Mouse (Mus musculus): ENCODE results near the gene Vps13d.
"Not testable (repeated sequence)": the region's sequence is repeated elsewhere in the genome, so short reads cannot be mapped to it uniquely, and the experiment has no call there.

The Vps13d gene

GRCm38 (mm10) chr4:145210564-145210963 lies 15.8 kb upstream of the Vps13d start:
- DNase-seq, result no peak

- no peak for DNase-seq
These were observed 14.9 kb upstream of the Vps13d start for GRCm38 (mm10) chr4:145209690-145210088.

GRCm38 (mm10) chr4:145209076-145209689 lies 14.4 kb upstream of the Vps13d start:
- DNase-seq, result no peak

DNA sequence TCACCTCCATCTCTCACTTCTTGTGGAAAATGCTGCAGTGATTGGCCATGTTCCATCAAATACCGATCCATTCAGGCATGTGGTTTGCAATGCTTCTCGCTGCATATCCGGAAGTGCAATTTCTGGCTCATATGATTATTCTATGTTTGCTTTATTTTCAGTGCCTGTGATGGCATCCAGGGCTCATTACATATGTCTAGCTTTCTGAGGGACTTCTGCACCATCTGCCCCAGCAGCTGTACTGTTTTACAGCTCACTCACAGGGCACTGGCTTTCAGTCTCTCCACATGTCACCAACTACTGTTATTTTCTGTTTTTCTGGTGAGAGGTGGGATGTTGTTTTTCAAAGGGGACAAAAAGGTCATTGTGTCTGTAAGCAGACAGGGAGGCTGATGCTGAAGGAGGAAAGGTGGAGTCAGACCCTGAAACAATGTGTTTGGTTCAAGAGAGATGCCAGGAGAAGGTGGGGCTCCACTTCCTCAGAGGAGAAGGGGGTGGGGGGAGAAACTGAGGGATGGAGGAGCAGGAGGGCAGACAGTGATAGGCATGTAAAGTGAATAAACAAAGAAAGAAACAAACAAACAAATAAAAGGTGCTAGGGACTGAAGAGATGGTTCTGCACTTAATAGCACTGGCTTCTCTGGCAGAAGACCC lies 13.0 kb upstream of the Vps13d start:
- DNase-seq, result no peak

DNA sequence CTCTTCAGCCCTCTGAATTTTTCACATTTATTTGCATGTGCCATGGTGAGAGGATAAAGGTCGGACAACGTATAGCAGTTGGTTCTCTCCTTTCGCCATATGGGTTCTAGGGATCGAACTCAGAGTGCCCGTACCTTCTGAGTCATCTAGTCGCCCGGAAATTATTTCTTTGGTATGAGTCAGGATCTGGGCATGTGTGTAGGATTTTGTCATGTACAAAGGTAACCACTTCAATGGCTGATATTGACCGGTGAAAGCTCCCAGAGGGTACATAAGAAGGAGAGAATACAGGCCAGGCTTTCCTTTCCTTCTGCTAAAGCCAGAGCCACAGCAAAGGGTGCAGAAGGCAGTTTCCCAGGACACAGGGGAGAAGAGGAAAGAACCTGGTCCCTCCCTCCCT lies 10.0 kb upstream of the Vps13d start:
- no peak for DNase-seq

- no peak for DNase-seq
These were observed 8.5 kb upstream of the Vps13d start for GRCm38 (mm10) chr4:145203305-145203704.

DNA sequence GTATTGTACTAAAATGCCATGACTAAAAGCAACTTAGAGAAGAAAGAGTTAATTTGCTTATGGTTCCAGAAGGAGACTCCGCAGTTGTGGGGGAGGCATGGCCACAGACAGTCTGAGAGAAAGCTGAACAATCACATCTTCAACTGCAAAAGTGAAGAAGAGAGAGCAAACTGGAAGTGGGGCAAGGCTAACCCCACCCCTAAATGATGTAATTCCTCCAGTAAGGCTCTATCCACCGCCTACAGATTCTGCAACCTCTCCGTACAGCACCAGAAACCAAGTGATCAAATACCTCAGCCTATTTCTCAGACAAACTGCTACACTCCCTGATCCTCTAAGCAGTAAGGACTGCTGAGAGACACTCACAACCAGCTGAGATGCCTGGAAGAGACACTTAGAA lies 6.6 kb upstream of the Vps13d start:
- DNase-seq, result no peak

- no peak for DNase-seq
These were observed 5.3 kb upstream of the Vps13d start for GRCm38 (mm10) chr4:145199982-145200699.

GRCm38 (mm10) chr4:145196586-145196985 lies 1.8 kb upstream of the Vps13d start:
- DNase-seq, result no peak

DNA sequence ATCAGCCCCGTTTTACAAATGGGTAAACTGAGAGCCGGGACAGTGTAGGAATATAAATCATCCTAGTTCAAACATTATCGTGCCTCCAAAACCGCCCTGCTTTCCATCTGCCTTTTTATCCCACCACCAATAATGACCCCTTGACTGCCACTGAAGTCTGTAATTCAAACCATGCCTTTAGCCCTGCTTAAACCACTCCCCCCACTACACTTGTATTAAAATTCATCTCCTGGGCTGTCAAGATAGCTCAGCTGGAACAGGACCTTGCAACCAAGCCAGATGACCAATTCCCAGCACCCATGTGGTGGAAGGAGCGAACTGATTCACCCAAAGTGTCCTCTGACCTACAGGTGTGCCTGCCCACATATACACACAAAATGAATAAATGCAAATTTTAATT lies 367 bp upstream of the Vps13d start:
- DNase-seq, result no peak

DNA sequence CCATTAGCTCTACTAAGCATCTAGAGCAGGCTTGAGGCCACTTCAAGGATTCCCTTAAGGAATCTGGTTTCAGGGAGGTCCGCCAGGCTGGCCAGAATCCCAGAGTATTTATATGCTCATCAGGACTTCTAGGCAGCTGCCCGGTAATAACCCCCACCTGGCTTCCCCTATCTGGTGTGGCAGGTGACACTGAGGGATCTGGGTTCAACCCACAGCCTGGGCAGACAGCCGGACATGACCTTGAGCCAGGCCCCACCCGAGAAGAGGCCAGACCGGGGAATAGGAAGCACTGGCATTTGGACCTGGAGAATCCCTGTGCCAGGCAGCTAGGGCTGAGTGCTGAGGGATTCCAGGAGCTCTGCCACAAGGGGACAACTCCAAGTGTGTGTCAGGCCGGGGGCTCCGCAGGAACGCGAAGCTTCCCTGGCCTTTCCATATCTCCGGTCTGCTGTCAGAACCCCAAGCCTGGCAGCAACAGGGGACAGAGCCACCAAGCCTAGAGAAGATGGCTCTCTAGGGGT lies 754 bp downstream of the Vps13d start:
- peak; percentile 59 to 66 for DNase-seq

DNA sequence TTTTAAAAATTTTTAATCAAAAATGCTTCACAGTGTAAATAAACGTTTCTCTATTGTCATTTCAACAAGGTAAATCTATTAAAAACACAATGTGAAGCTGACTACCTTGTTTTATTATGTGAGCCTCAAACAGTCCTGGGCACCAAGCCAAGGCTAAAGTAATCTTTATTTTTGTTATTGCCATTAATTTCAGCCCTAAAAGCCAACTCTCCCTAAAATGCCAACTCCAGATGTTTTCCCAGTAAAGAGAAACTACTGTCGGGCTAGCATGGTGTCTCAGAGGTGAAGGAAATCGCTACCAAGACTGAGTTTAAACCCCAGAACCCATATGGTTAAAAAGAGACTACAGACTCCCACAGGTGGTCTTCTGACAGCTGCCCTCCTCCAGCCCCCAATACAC lies 1.4 kb downstream of the Vps13d start:
- DNase-seq, result no peak

DNA sequence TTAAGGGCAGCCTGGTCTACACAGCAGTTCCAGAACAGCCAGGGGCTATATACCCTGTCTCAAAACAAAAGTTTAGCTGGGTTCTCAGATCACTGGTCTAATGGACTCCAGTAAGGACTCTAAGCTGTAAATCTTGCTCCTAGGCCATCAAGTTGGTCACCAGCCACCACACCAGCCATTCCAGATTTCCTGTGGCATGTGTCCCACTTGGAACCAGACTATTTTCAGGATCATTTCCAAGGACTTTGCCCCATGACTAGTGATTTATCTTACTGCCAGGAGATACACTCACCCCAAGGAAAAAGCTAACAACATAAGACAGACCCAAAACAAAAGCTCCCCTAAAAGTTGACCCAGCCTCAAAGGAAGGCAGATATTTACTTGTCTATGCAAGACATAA lies 2.1 kb downstream of the Vps13d start:
- peak; percentile 20 to 35 for DNase-seq

DNA sequence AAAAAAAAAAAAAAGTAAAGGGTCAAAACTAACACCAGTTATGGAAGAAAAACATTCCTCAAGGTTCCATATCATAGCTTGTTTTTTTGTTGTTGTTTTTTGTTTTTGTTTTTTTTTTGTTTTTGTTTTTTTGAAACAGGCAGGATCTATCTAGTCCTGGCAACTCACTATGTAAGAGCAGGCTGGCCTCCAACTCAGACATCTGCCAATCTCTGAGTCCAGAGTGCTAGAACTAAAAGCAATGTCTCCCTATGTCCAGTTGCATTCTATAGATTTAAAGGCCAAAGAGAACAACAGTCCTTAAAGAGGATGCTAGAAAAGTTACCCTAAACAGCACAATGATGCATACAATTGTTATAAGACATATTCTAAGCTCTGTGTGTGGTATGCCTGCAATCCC lies 6.2 kb downstream of the Vps13d start:
- DNase-seq, result no peak

DNA sequence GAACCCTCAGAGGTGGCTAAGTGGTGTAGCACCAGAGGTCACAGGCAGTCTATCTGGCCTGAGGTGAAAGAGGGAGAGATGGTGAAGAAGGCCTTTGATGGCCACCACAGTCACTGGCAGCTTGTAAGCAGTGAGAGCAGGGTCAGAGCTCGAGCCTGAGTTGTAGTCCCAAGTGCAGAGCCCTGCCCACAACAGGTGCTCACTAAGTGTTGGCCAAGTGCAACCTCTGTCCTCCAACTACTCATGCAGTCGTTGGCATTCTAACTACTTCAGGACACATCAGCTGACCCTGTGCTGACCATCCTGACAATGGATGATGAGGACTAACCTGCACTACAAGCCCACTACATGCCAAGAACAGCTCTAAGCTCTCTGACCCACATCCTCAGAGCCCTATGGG lies 7.2 kb downstream of the Vps13d start:
- DNase-seq, result no peak

DNA sequence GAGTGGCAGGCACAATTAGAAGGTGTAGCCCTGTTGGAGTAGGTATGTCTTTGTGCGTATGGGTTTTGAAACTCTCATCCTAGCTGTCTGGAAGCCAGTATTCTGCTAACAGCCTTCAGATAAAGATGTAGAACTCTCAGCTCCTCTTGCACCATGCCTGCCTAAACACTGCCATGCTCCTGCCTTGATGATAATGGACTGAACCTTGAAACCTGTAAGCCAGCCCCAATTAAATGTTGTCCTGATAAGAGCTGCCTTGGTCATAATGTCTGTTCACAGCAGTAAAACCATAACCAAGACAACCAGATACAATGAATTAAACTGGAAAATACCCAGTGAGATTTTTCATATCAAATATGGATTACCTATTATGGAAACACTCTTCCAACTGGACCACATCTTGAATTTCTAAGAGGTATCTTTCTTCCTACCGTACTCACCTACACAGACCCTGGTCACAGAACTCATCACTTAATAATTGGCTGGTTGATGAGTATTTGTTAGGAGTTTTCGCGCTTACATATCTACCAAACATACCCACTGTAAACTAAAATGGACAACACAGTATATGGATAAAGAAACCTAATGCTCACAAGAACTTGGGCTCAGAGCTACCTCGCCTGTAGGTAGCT lies 15.8 kb downstream of the Vps13d start:
- no peak for DNase-seq

GRCm38 (mm10) chr4:145165542-145165941 lies 29.3 kb downstream of the Vps13d start:
- not testable (repeated sequence) for DNase-seq

DNA sequence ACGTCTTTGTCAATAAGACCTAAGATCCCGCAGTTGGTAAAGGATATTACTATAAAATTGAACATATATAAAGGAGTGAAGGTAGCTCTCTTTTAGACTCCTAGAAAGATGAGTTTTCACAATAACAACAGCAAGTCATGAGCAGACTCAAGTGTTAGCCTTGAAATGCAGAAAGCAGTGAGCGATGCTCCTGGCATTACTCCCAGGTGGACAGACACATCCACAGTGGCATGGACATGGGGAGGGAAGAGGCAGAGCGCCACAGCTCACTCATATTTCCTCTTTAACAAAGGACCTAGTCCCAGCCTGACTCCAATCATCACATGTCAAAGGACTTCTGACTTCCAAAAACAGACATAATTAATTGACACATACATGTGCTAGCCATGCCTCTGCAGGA lies 30.7 kb downstream of the Vps13d start:
- DNase-seq, result no peak

- DNase-seq, result no peak
These were observed 33.6 kb downstream of the Vps13d start for GRCm38 (mm10) chr4:145161243-145161642.

- DNase-seq, result peak; percentile 61 to 67
These were observed 38.8 kb downstream of the Vps13d start for GRCm38 (mm10) chr4:145155956-145156355.

DNA sequence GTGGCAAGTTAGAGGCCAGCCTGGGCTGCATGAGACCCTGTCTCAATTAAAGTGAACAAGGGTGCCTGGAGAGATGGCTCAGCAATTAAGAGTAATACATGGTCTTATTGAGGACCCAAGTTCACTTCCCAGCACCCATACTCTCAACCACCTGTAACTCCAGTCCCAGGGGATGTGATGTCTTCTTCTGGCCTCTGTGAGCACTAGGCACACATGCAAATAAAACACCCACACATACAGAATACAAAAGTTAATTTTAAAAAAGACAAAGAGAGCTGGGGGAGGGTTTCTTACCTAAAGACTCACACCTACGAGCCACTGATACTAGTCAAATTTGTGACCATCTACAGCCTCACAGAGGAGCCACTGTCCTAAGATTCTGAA lies 43.7 kb downstream of the Vps13d start:
- DNase-seq, result no peak

DNA sequence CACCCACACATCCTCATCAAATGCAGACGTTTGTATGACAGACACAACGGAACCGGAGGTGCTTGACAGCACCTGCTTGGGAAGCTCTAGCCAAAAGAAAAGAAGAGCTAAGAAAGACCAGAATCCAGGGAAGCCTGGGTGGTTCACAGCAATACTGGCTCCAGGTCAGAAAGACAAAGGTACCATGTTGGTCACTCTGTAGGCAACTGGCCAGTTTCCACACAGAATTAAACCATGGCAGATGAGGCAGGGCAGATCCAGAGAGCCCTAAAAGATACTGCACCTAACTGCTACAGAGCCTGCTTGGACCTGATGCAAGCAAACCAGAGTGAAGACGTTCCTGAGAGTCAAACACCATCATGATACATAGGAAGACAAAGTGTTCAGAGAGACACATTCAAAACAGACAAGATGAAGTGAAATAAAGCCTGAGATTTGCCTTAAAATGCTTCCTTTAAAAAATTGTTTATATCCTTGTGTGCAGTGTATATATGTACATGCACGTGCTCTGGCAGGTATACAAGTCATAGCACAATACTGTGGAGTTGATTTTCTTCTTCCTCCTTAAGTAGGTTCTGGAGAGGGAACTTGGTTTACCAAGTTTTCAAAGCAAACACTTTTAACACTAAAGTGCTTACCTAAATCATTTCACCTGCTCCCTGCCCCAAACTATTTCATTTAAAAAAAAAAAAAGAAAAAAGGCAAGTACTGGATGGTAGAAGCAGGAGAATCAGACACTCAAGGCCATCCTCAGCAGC lies 44.3 kb downstream of the Vps13d start:
- peak; percentile 15 to 48 for DNase-seq

All from cerebellum, postnatal 25 days (tissue).